Mouse (Mus musculus): ENCODE data around the gene Upp1.

DNA sequence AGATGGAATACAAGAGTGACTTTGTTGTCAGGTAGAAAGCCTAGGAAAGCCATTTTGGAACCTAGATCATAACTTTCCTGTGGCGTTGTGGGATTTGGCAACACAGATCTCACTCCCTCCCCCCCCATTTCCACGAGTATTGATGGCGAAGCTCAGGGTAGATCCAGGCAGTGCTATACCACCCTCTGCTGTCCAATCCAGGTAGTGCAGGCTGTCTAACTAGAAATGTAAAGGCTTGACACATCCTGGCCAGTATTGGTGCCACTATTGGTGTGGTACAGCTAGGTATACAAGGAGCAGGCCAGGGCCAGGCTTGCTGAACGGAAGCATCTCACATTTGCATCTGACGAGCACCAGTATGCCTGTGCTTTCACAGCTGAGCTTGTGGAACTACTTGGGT, 18.6 kb downstream of the Upp1 start:
- TF ChIP-seq POLR2A (IDR thresholded peaks at IDR 0.05; ENCODE audit: control insufficient read depth, extremely low read depth, insufficient read depth, low read length, poor library complexity) (no peak), CTCF (IDR thresholded peaks at IDR 0.05; ENCODE audit: borderline replicate concordance, control insufficient read depth, extremely low read depth, insufficient read depth, low read length, poor library complexity) (0 out of 2 replicates have a peak, but pooled peaks have one; percentile 23)
